Mouse (Mus musculus): ENCODE measurements at regions not wholly inside any gene's neighbourhood (a gene's known extent, or its start where the extent isn't known, plus 50 kb on each side); places are given as distances from the start of the nearest gene placed in this dataset.

- TF ChIP-seq POLR2A (IDR thresholded peaks at IDR 0.05; ENCODE audit: low read depth, low read length), result no peak
- no peak for TF ChIP-seq CTCF (IDR thresholded peaks at IDR 0.05; ENCODE audit: borderline replicate concordance, insufficient read depth, low read length)
These were observed 175.5 kb upstream of the Gap43 start for GRCm38 (mm10) chr16:42515929-42516328.
